Mouse (Mus musculus) retina, postnatal 7 days (tissue): Measurements from ENCODE around the gene Xpot.

Experiments
- DNase-seq: peaks from one replicate; pipeline ENCODE4 v3.0.0-alpha.2; 2012; ENCODE audit warnings: low read depth, low spot score

Xpot gene

DNA sequence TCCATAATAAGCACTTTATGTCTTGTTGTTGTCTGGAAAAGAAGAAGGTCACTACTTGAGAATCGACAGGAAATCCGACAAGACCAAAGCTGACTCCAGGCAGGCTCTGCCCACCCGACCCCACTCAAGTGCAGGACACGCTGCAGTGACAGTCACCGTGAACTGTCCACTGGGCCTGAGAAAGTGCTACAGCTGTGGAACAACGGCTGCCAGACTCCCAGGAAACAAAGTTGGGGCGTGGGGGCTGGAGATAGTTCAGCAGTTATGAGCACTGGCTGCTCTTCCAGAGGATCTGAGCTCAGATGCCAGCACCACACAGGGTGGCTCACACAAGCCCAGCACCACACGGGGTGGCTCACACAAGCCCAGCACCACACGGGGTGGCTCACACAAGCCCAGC is 49.8 kb downstream of the Xpot start:
- DNase-seq, result no peak

- no peak for DNase-seq
These were observed 54.5 kb downstream of the Xpot start for GRCm38 (mm10) chr10:121571511-121572147.

DNA sequence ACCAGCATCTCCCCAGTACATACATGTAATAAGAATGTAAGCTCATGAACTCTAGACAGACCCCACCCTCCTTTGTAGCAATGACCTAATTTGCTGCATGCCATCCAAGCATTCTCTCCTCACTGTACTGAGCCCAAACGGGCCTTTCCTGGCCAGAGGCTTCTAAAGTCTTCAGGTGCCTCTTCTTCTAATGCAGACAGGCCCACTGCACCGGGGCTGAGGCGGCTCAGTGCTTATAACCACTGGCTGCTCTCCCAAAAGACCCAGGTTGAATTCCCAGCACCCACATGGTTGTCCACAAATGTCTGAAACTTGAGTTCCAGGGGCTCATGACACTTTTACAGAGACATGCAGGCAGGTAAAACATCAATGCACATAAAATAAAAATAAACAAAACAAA is 55.1 kb downstream of the Xpot start:
- DNase-seq, result no peak

DNA sequence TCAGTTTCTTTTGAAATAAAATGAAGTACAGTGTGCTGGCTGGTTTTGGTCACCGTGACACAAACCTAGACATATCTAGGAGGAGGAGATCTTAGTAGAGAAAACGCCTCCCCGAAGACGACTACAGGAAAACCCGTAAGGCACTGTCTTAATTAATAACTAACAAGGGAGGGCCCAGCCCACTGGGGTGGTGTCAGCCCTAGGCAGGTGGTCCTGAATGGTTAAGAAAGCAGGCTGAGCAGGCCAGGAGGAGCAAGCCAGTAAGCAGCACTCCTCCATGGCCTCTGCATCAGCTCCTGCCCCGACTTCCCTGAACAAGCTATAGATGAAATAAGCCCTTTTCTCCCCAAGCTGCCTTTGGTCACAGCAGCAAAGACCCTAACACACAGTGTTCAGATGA is 56.3 kb downstream of the Xpot start:
- DNase-seq, result no peak

GRCm38 (mm10) chr10:121569001-121569589 is 57.0 kb downstream of the Xpot start:
- DNase-seq, result peak; percentile 61

DNA sequence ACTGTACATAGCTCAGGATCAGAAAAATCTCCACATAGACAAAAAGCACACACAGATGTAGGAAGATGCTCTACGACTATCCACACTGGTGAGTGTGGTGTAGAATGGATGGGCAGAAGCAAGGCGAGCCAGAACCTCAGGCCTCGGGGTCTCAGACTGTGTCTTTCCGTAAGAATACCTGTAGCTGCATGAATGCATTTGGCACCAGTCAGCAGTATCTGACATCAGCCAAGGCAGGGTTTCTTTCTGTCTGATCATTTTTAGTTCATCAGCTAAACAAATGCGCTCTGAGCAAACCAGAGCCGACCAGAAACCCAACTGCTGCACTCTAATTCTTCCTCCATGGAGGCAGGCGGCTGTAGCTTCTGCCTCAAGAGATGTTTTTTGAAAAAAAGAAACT is 57.6 kb downstream of the Xpot start:
- no peak for DNase-seq

- DNase-seq, result no peak
These were observed 58.1 kb downstream of the Xpot start for GRCm38 (mm10) chr10:121568026-121568425.

DNA sequence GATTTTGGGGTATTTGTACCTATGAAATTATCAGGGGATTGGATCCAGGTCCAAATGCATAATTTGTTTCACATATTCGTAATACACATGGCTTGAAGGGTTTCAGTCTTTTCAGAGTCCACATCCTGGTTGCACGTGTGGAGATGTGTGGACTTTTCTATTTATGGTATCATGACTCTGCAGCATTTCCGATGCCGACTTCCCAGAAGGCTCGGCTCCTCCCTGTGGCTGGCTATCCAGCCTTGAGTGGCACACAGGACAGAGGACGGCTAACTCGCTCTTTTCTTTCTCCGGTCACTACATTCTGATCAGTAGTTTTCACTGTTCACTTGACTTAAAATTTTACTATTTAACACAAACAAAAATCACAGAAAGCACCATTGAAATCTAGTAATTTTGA is 61.7 kb downstream of the Xpot start:
- no peak for DNase-seq

DNA sequence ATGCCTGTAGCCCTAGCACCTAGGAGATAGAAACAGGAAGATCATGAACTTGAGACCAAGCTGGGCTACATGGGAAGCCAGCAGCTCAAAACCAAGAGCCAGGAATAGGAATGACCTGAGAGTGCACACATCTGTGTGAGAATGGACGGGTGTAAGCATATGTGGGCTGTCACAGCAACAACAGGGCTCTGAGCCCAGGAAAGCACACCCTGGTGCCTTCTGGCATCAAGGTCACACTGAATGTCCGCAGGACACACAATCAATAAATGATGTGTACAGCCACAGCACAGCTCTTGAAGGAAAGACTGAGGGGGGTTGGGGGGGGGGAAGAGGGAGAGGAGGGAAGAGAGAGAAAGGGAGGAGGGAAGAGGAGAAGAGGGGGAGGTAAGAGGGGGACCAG is 67.9 kb downstream of the Xpot start:
- DNase-seq, result no peak

- DNase-seq, result no peak
These were observed 69.9 kb downstream of the Xpot start for GRCm38 (mm10) chr10:121556263-121556662.

- DNase-seq, result no peak
These were observed 75.8 kb downstream of the Xpot start for GRCm38 (mm10) chr10:121550334-121550733.

DNA sequence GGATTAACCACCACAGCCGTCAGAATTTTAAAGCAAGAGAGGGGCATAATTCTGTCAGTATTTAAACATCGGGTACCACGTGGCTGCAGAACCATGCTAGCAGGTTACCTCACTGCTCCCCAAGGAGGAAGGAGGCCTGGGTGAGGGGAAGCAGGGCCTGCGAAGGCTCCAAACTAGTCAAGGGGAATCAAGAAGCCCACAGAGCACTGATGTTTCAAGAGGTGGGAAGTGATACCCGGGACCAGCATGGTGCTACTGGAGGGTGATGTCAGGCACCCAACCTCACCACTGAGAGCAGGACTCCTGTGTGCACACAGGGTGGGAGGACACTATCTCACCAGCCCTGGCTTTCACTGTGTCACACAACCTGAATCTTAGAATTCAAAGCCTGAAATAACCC is 76.5 kb downstream of the Xpot start:
- DNase-seq, result no peak

DNA sequence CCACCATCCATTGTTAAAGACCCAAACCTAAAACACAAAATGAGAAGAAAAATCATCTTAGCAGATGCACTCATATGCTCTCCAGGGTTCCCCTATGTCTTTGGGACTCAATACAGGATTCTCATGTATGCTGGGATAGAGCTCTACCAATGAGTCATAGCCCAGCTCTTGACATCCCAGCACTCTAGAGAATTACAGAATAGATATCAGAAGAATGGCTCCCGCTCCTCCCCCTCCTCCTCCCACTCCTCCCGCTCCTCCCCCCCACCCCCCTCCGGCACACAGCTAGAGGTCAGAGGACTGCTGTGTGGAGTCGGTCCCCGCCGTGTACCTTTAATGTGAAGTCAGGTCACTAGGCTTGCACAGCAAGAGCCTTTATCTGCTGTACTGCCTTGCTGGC is 79.0 kb downstream of the Xpot start:
- DNase-seq, result no peak

DNA sequence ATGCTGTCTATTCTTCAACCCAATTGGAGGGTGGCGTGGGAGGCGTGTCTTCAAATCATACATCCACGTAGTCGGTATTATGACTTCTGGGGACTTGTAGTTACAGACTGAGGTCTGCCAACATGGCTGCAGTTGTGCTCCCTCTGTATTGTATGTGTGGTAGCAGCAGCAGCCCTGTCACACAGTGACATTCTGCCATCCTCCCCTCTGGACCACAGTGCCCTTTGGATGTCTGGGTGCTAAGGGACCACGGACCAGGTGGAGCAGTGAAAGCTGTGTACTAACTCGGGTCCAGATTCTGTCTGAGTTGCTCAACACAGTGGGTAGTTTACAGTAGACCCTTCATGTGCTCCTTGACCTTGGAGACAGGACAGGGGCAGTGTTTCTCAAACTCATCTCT is 82.6 kb downstream of the Xpot start:
- DNase-seq, result no peak

GRCm38 (mm10) chr10:121542156-121542555 is 84.0 kb downstream of the Xpot start:
- no peak for DNase-seq
